Mouse (Mus musculus) cerebellum, adult 9-11 months (tissue): ENCODE measurements at regions not wholly inside any gene's neighbourhood (a gene's known extent, or its start where the extent isn't known, plus 50 kb on each side); places are given as distances from the start of the nearest gene placed in this dataset.

Source experiments
- DNase-seq: peaks from one replicate; pipeline ENCODE4 v3.0.0; 2022

DNA sequence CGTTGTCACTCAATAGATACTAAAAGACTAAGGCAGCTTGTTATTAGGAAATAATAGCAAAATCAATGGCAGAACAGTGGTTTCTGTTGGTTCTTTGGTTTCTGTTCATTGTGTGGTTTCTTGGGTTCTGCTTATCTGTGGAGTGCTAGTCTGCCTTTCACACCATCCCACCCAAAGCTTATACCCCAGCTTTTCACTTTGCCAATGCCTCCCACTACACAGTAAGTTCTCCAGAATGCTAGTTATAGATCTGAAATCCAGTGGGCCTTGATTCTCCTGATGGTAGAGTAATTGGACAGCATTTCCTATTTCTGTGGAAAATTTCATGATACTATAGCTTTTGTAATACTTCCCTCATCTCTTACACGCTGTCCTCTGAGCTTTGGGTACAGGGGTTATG is 700.8 kb upstream of the 1700009N14Rik start:
- no peak for DNase-seq

DNA sequence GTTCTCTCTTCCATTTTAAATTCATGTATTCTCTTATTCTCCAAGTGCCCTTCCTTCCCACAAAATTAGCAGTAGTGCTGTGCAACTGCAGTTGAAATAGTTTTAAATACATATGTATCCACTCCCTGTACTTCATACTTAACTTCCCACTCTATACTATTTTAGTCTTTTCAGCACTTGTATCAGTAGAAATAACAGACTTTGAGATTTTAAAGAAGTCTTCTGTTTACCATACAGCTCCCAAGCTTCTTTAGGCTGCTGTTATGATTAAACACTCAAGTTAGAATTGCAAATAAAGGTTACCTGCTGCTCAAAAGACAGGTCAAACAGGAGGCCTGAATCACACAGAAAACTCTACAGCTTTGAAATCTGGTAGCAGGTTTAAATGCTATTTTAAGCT is 665.1 kb upstream of the 1700009N14Rik start:
- no peak for DNase-seq

- no peak for DNase-seq
Measured at GRCm38 (mm10) chr4:38825133-38825532, 625.0 kb upstream of the 1700009N14Rik start.

GRCm38 (mm10) chr4:38848261-38848660 is 601.8 kb upstream of the 1700009N14Rik start:
- DNase-seq, result no peak

DNA sequence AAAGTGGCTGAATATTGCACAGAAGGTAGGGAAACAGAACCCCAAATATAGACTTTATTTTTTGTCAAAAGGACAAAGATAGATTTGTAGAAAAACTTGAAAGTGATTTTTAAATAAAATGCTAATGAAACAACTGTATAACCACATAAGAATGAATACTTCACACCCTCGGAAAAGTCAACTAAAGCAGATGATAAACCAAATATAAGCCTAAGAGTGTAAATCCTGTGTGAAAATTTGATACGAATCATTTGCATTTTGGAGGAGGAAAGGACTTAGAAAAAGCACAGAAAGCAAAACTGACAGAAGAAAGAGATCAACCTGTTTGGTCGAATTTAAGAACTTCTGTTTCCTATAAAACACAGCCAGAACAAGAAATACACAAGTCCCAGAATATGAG is 595.7 kb upstream of the 1700009N14Rik start:
- no peak for DNase-seq

DNA sequence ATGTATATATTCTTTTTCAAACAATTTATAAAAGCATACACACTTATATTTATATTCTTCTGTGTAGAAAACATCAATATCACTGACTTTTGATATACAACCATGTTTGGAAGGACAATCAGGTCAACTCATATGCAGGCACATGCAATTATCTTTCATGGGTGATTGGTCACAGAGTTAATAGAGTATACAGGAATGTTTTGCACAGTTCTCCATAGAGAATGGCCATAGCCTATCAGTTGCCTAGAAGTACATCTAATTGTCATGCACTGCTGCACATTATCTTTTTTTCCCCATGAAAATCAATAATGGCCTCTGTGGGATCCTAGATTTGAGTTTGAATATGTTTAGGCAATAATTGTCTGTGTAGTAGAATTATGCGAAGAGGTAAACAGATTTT is 549.5 kb upstream of the 1700009N14Rik start:
- DNase-seq, result no peak

DNA sequence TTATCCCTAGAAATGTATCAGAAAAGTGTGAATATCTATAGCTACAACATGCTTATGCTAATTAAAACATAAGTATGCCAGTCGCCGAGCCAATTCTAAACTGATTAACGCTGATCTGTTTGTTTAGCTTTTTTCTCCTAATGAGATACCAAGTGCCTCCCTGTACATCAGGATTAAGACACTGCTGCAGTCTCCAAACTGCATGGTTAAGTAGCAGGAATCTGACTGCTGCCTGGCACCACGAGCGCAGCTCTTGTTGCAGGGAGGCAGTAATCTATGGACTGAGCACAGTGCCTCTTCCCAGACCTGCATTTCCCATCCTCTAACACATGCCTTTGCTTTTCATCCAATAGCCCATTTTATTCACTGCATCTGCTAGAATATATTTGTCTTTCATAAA is 523.3 kb upstream of the 1700009N14Rik start:
- no peak for DNase-seq

GRCm38 (mm10) chr4:38953633-38954032 is 496.5 kb upstream of the 1700009N14Rik start:
- DNase-seq, result no peak

GRCm38 (mm10) chr4:38995161-38995560 is 454.9 kb upstream of the 1700009N14Rik start:
- peak; percentile 4 for DNase-seq
